Mouse (Mus musculus): ENCODE data around the gene Nfyc.

Gene Nfyc

DNA sequence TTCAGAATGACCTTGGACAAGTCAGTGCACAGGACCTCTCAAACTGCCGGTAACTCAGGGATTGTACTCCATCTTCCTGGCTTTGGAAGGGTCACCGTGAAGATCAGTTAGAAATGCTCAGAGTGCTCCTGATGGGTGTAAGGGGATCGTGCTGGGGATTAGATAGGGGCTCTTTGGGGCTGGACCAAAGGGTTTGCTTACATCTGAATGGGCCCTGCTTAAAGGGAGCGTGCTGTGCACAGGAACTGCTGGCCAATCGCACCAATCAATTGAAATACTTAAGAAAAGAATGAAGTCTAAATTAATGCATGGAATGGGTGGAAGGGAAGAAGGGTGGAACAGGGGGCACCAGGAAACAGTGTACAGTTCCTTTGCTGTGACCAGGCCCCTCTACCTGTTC is 75.6 kb downstream of the Nfyc start:
- no peak for DNase-seq (ENCODE audit: low read depth in 1 of 2, low spot score in 2 of 2)

DNA sequence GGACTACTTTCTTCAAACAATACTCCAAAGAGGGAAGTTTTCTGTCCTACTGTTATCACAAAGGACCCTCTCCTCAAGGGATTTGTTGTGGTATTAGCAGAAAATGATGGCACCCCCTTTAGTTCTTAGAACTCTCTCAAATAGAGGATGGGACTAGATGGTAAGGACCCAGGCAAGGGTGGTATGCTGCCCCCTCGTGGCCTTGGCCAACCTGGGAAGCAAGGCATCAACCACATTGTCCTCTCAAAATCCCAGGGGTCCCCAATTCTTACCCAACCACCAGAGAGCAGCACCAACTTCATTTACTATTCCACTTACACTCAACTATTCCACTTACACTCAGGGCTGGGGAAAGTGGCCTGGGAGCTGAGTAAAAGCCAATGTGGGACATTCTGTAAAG is 76.1 kb downstream of the Nfyc start:
- no peak for DNase-seq (ENCODE audit: low read depth in 1 of 2, low spot score in 2 of 2)

DNA sequence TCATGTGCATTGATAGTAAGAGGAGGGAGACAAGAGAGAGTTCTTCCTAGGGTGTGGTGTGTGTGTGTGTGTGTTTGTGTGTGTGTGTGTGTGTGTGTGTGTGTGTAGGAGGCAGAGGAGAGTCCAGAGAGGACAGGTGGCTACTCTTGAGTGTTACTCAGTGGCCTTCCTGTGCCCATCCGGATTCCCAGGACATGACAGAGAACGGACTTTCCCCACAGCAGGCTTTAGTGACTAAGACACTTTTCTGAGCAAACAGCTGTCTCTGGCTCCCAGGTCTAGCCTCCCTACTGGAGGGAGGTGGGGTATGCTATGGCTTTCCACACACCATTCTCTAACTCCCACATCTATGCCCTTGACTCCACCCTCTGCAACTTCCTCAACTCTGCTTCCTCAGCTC is 81.8 kb downstream of the Nfyc start:
- no peak for DNase-seq (ENCODE audit: low read depth in 1 of 2, low spot score in 2 of 2)

DNA sequence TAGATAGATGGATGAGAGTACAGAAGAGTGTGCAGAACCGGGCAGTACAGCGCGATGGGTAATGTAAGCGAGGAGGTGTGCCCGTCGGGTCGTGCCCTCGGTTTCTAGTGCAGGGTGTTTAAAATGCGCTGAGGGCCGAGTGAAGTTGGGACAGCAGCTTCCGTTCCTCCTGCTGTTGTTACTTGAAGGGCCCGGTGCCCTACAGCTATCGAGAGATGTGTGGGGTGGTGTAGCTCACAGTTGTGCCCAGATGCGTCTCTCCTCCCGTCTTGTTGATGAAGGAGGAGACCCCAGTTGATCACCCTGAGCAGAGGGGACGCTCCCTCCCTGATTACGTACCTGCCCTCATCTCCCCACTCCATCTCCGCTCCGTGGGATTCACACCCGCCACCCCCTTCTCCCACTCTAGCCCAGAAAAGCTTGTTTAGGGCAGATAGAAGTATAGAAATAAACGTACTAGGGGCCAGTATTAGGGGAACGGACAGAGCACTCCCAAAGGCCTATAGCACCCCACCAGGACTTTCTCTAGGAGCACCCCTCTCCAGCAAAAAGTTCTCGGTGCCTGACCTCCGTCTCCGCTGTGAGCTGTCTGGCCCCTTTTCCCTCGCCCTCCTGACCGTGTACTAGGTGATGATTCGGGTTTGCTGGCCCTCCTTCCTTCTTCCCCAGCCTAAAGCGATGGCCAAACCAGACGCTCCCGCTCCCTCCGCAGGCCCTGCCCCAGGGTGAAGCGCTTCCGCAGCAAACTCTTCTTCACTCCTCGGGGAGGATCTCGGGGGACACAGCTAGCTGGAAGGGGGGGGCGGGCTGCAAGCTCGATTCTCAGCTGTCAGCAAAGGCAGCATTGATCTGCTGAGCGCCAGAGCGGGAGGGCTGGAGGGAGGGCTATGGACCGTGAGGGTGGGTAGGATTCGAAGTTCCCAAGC is 83.2 kb downstream of the Nfyc start, which contains the start of gene Kcnq4:
Gene Kcnq4 (minus strand): TSS at position 672 of the 926 bp plus-strand sequence.
- DNase-seq (ENCODE audit: low read depth in 1 of 2, low spot score in 2 of 2): no peak

DNA sequence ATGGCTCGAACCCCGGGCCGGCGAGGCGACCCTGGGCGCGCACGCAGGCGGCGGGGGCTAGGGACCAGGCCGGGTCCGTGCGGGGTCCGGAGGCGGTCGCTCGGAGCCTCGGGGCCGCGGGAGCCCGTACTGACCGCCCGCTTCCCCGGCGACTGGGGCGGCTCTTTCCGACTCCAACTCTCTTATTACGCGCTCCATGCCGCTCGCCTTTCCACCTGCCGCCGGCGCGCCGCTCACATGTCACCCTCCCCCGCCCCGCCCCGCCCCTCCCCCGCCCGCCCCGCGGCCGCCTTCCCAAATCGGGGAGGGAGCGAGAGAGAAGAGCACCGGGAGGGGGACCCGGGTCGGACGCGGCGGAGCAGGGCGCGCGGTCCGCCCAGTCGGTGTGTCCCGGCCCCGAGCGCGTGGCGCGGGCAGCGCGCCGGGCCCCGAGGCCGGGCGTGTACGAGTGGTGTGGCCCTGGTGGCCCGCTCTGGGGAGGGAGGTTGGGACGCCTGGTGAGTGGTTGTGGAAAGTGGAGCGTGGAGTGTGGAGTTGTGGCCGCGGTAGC is 84.1 kb downstream of the Nfyc start:
- DNase-seq (ENCODE audit: low read depth in 1 of 2, low spot score in 2 of 2): no peak

DNA sequence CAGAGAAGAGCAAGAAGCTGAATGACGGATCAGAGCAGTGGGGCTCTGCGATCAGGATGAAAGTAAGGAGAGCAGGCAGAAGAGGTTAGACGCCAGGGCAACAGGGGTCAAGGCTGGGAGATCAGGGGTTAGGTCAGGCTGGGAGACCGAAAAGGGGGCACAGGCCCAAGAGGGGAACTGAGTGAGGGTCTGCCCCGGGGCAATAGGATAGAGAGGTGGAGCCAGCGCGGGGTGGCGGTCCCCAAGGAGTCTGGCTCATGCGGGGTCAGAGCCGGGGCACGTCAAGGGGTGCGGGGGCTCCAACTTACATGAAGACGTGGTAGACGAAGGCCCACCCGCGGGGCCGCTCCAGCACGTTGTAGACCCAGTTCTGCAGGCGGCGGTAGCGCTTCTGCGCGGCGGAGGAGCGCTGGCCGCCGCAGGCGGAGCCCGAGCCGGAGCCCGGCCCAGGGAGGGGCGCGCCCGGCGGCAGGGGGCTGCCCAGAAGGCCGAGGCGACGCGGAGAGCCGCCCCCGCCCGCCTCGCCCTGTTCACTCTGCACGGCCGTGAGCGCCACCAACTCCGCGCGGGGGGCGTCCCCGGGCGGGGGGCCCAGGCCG is 84.7 kb downstream of the Nfyc start:
- DNase-seq (ENCODE audit: low read depth in 1 of 2, low spot score in 2 of 2): no peak

DNA sequence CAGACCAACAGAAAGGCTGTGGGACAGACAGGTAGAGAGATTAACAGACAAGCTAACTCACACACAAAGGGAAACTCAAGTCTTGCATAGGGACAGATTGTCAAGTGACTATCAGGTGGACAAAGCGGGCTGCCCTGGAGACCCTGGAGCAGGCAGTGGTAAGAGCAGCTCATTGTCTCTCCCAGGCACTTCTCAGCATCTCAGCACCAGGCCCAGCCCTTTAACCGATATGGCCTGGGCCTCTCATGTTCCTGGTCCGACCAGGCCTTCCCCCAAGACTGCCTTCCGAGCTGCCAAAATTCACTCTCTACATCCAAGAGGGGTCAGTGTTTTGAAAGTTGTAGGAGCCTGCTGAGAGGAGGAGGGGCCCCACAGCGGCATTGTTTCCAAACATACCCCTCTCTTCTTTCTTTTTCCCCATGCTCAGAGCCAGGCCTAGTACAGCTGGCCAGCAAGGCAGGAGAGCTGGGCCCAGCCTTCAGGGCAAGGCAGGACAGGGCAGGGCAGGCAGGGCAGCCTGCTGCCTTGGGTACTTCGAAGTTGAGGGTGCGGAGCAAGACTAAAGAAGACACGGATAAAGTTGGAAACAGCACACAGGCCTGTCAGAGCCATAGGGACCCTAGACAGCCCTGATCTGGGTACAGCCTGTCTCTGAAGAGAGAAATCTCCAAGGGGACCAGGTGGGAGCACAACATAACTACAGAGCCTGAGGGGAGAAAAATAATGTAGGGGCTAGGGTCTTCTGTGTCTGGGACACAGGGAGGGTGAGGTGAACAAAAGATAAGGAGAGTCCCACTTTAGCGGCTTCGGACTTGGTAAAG is 85.4 kb downstream of the Nfyc start:
- DNase-seq (ENCODE audit: low read depth in 1 of 2, low spot score in 2 of 2): no peak

DNA sequence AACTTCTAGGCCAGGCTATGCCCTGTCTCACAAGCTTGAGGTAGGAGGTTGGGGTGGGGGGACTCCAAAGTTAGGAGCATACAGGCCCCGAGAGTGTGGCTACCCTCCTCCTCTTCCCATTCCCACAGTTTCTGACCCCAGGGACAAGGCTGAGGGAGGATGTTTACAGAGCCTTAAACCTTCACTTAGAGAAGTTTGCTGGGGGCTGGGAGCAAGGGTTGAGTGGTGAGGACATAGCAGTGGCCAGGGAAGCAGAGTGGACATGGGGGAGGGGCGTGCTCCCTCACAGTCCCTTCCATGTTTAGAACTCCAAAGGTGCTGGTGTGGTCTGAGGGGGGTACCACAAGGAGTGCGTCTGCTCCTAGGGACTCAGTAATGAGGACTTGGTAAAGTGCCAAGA is 87.7 kb downstream of the Nfyc start:
- no peak for DNase-seq (ENCODE audit: low read depth in 1 of 2, low spot score in 2 of 2)

DNA sequence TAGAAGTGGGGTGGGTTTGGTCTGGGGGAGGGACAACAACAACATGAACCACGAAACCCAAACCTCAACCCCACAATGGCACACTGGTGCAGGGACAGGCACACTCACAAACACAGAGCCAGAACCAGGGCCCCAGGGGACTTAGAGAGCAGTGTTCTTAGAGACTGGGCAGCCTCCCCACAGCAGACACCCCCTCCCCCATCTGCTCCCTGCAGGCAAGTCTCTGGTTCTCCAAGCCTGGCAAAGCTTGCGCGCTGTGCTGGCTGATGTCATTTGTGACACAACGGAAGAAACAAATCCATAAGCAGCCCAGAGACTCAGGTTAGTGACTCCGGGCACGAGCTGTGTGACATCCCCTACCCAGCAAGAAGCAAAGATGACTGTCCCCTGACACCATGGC is 90.1 kb downstream of the Nfyc start:
- DNase-seq (ENCODE audit: low read depth in 1 of 2, low spot score in 2 of 2): no peak

DNA sequence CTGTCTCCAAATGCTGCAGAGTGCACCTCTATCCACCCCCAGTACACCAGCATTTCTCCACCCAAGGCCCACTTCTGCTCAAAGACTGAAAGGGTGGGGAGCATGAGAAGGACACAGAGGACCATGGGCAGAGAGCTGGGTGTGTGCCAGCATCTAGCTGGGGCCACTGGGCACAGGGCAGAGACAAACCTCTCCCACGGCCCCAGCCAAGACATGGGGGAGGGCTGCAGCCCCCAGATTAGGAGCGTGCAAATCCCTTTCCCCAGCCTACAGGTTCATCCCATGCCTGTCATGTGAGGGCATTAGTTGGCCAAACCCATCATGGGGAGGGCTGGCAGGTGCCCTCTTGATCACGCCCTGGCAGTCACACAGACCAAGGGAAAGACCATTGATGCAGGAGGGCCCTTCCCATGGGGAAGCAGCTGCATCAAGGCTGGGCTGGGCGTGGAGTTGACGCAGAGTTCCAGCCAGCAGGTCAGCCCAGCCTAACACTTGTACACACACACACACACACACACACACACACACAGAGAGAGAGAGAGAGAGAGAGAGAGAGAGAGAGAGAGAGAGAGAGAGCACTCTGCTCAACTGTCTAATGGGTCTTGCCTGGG is 97.3 kb downstream of the Nfyc start:
- no peak for DNase-seq (ENCODE audit: low read depth in 1 of 2, low spot score in 2 of 2)

DNA sequence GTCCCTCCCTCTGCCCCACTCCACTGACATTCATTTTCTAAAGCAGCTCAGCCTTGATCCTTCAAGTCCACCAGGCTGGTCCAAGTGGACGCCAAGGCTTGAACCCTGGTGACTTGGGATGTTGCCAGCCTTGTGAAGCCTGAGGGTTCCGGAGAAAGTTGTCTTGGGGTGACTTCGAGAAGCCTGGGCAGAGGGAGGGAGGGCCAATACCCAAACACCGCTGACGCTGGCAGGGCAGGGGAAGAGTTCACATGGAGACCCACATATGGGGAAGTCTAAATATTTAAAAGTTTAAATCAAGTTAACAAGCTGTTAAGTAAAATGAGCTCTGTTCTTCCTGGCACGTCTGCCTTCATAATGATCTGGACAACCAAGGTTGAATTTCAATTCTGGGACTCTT is 98.6 kb downstream of the Nfyc start:
- DNase-seq (ENCODE audit: low read depth in 1 of 2, low spot score in 2 of 2): no peak

DNA sequence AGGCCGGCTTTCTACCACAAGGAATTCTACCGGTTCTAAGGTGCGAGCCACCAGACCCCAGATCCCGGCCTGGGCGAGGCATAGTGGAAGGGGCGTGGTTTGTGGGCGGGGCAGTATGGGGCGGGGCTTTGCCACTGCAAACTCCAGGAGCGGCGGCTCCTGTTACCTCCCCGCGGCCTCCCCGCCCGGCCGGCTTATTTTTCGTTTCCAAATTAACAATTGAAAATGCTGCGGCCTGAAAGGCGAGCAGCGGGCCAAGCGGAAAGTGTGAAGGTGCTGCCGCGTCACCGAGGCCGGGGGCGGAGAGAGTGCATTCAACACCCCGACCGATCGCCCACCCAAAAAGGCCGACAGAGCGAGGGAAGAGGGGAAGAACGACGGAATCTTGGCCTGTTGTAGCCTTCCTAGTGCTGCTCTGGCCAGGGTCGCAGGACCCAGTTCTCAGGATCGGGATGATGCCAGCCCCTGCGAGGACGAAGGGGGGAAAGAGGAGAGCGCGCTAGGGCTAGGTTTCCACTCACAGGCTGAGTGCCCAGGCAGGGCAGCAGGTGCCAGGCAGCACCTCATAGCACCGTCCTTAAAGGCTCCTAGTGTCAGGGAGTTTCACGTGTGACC is 100.2 kb downstream of the Nfyc start:
- no peak for DNase-seq (ENCODE audit: low read depth in 1 of 2, low spot score in 2 of 2)

DNA sequence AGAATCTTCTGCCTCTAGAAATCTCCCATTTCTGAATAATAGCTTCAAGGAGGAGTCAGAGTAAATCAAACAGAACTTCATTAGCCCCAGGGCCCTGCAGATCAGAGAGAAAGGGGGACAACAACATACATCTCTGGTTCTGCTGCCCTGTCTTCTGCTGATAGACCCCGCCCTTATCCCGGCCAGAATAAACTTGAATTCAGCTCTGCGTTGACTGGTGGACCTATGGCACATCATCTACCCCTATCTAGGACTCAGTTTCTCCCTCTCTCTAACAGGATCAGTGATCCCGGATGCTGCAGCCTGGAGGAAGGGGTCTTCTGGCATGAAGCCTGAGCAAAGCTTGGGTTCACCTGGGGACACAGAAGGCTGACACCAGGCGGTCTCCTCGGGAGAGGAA is 100.8 kb downstream of the Nfyc start:
- DNase-seq (ENCODE audit: low read depth in 1 of 2, low spot score in 2 of 2): no peak

DNA sequence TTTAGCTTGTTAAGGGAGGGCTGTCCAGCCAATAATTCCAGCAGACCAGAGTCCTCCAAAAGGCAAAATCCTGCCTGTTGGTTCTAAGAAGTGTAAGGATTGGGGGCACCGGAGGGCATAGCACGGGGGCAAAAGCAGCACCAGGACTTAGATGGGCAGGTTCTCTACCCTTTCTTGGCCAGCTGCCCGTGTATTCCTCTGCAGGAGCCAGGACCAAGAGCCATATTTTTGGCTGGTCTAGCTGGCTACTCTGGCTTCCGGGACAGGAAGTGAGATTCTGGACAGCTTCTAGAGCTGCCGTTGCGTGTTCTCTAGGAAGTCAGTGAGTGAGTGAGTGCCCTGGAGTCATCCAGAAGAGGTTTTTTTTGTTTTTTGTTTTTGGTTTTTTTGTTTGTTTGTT is 101.2 kb downstream of the Nfyc start:
- no peak for DNase-seq (ENCODE audit: low read depth in 1 of 2, low spot score in 2 of 2)

DNA sequence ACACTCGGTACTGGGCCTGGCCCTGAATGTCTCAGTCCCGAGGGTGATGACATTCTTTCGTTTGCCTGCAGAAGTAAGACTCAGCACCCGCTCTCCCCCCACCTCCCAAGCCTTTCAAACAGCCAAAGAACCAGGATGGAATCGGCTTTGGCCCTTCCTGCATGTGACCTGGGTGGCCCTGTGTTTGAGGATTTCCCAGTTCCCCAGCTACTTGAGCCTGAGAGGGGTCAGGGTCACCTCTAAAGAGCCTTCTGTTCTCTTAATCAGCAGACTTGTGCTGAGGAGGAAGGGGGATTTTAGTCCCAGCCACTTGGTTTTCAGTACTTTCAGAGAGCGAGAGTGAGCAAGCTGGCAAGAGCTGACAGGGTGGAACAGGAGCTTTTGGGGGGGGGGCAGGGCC is 101.9 kb downstream of the Nfyc start:
- no peak for DNase-seq (ENCODE audit: low read depth in 1 of 2, low spot score in 2 of 2)

DNA sequence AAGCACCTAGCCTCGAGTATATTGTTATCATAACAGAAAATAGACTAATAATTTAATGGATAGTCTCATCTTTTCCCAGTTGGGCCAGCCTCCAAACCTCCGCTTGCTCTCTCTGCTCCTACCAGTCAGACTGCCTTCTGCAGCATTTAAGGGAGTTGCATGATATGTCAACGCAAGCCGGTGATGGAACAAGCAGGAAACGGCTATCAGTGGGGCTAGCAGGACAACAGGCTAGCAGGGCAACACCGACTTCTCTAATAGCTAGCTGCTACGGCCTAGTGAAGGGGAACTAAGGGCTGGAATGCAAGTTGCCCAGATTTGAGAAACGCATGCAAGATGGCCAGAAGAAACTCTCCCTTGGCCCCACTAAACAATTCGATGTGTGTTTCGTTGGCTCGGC is 103.5 kb downstream of the Nfyc start:
- DNase-seq (ENCODE audit: low read depth in 1 of 2, low spot score in 2 of 2): no peak

DNA sequence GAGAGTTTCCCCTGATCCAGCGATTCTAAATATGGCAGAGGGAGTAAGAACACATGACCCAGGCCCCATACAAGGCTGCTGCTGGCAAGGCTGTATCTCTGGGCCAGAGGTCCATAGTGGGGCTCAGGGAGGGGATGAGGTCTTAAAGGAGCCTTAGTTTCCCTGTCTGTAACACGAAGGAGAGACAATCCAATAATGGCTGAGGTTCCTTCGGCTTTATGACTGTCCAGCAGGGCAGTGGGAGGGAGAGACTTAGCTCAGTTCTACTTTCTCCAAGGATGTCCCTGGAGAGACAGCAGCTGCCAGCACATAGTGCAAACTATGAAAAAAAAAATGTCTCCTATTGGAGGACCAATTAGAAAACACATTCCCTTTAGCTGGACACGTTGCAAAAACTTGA is 105.2 kb downstream of the Nfyc start:
- DNase-seq (ENCODE audit: low read depth in 1 of 2, low spot score in 2 of 2): no peak

DNA sequence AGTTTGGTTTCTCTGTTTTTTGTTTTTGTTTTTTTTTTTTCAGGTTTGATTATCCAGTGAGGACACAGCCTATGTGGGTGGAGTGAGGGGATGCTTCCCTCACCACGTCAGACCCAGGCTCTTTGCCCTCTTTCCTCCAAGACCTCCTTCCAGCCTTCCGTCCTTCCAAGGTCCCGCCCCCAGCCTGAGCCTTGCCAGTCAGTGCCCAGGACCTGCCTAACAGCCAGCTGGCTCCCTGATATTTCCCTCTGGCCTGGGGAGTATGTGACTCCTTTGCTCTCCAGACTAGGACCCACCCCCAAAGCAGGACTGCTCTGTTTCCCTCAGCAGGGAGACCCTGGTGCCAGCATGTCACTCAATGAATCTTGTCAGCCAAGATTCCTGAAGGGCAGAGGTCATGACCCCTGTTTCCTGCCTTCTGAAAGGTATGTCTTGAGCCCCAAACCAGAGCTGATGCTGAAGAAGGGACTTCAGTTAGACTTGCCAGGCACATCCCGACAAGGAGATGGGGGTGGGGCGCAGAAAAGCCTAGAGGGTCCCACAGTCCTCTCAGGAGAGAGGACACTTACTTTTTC is 105.8 kb downstream of the Nfyc start:
- DNase-seq (ENCODE audit: low read depth in 1 of 2, low spot score in 2 of 2): no peak

DNA sequence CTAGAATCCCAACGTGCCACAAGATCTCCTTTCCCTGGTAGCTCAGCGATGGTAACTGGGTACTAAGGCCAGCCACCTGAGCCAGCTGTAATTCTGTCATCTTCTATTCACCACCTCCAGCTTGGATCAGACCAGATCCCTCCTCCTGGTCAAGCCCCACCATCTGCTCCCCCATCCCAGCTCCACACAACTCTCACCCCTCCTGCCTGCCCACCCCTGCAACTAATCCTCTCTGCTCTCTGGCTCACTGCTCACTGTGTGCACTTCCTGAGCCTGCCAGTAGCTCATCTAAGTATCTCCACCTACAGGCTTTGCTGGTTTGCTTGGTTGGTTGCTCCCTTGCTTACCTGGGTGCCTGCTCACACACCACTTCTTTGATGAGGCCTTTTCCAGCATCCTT is 109.8 kb downstream of the Nfyc start:
- DNase-seq (ENCODE audit: low read depth in 1 of 2, low spot score in 2 of 2): no peak

DNA sequence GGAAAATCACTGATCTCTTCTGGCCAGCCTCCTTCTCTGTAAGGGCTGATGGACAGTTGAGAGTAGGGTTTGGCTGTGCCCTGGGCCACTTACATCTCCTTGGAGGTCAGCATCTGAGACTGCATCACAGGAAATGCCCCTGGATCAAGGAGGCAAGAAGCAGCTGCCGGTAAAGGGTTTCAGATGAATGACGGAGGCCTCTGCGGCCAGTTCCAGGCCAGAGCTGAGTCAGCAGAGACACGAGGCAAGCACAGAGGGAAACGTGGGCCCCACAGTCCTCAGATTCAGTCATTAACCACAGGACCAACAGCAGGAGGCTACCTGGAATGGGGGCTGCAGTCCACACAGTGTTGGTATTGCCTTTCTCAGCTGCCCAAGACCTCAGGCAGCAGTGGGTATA is 112.2 kb downstream of the Nfyc start:
- DNase-seq (ENCODE audit: low read depth in 1 of 2, low spot score in 2 of 2): no peak
